8 mouse cellular contexts compared by ENCODE assay signal in the genomic region with DNA sequence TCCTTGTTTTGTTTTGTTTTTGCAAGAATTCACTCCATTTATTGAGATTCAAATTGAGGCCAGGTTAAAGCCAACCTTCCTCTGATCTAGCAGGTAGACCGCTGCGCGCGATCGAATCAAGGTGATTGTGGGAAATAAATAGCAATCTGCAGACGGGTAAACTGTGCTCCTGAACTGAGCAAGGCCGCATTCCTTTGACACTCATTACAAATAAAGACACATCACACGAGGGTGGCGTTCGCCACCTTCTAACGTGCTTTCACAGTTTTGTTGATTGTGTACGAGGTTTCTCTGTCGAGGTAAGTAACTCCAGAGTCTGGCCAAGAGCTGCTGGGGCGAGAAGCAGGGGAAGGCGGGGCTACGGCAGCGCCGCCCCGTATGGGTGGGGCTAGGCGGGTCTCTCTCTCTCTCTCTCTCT. TPM values are rescaled to one million over a fixed set of nuclear protein-coding genes. Genes with fewer than 3 reads are reported as not detected.
DNase-seq lines count a peak whose midpoint lies in the region; ATAC-seq lines count a peak whose summit lies in the region.

No protein-coding gene starts in this region.

- WGBS in embryonic facial prominence, embryonic 14.5 days: under 1% methylated on average over 19 of the region's 20 CpGs
- WGBS in lung, embryonic 15.5 days: 2% methylated on average over 20 of the region's 20 CpGs

- H3K9ac ChIP-seq in embryonic facial prominence, embryonic 14.5 days (ENCODE audit: low read depth, low read length): no peak overlapping the region
- no peak overlapping the region for H3K9ac ChIP-seq in lung, embryonic 15.5 days

- no peaks in the 10 kb centered on the region for H3K9me3 ChIP-seq in embryonic facial prominence, embryonic 14.5 days (ENCODE audit: control insufficient read depth, low read length)
- H3K9me3 ChIP-seq in lung, embryonic 15.5 days: no peaks in the 10 kb centered on the region

- peak; percentile 34 for DNase-seq in adrenal gland, adult 2 months
- no peak for DNase-seq in adrenal gland, adult 18-20 months (ENCODE audit: low spot score in 2 of 2)
- DNase-seq in embryonic facial prominence, embryonic 14.5 days (ENCODE audit: low spot score): peak; percentile 59
- peak; percentile 49 for DNase-seq in kidney, adult 9 months
- no peak for DNase-seq in right cerebral cortex, postnatal 14 days
- DNase-seq in cerebellum, adult 11 months: no peak
- no peak for DNase-seq in left cerebral cortex, postnatal 36 days (ENCODE audit: low spot score in 2 of 2)

- no peak overlapping the region; the same call in 1 of the 2 replicates for H3K27ac ChIP-seq in embryonic facial prominence, embryonic 14.5 days (replicated peaks; ENCODE audit: low read depth, low read length)
- no peak overlapping the region for H3K27ac ChIP-seq in lung, embryonic 15.5 days

- H3K4me3 ChIP-seq in embryonic facial prominence, embryonic 14.5 days (ENCODE audit: low read depth, low read length): peak overlapping the region; percentile 19
- peak overlapping the region; percentile 18 for H3K4me3 ChIP-seq in lung, embryonic 15.5 days

- no peaks in the 10 kb centered on the region for H3K27me3 ChIP-seq in embryonic facial prominence, embryonic 14.5 days (replicated peaks; ENCODE audit: control insufficient read depth, insufficient read depth, low read length)
- H3K27me3 ChIP-seq in lung, embryonic 15.5 days: no peaks in the 10 kb centered on the region

- peaks cover 13% of the 10 kb centered on the region; the same call in 1 of the 2 replicates for H3K4me1 ChIP-seq in embryonic facial prominence, embryonic 14.5 days (ENCODE audit: control insufficient read depth, insufficient read depth, low read length)
- peaks cover 3% of the 10 kb centered on the region; the same call in 1 of the 2 replicates for H3K4me1 ChIP-seq in lung, embryonic 15.5 days

- H3K36me3 ChIP-seq in embryonic facial prominence, embryonic 14.5 days (ENCODE audit: control insufficient read depth, insufficient read depth, low read length): no peaks in the 10 kb centered on the region
- H3K36me3 ChIP-seq in lung, embryonic 15.5 days: no peaks in the 10 kb centered on the region

- peak; percentile 77; the same call in 1 of the 2 replicates for ATAC-seq in embryonic facial prominence, embryonic 14.5 days (ENCODE audit: low read depth)
- no peak; the same call in 1 of the 2 replicates for ATAC-seq in lung, embryonic 15.5 days (ENCODE audit: borderline replicate concordance, extremely low read depth, low FRiP score, low TSS enrichment)

- intact Hi-C loops in left cerebral cortex, postnatal 36 days (cut with DNase I): no loop called here

- H3K4me2 ChIP-seq in embryonic facial prominence, embryonic 14.5 days (ENCODE audit: low read depth, low read length): peak overlapping the region; percentile 57
- peak overlapping the region; percentile 51 for H3K4me2 ChIP-seq in lung, embryonic 15.5 days

RNA-seq across cellular contexts. Expression of a gene that starts 17.4 kb away (rescaled TPM):
- 10 to 100 TPM; 10.2 to 22.0 TPM for total RNA-seq in adrenal gland, adult 2 months (2021)
- 15.2 and 25.1 TPM in 2 replicates for polyA plus RNA-seq in adrenal gland, adult 2 months (2012; rRNA removed)
- 10 to 100 TPM in 1 of 2 experiments, 1 to 10 TPM in 1; 7.7 to 27.3 TPM for total RNA-seq in adrenal gland, adult 18-20 months (2021)
- 0.35 and 0.51 TPM in 2 replicates for polyA plus RNA-seq in embryonic facial prominence, embryonic 14.5 days (2014; fragmentation: Nextera tagmentation; extraction: Ambion mirVana)
- 0.83 and 1.1 TPM in 2 replicates for polyA plus RNA-seq in lung, embryonic 15.5 days (2015; fragmentation: Nextera tagmentation; extraction: Ambion mirVana)
- total RNA-seq in left cerebral cortex, postnatal 36 days (2021): 1 to 10 TPM; 8.1 to 9.8 TPM

Comparison
In these comparisons a context has a peak if more than half of its experiments do, and no peak if none do; other contexts are left out.
1. DNase-seq: peak in adrenal gland, adult 2 months (single experiment), embryonic facial prominence, embryonic 14.5 days (single experiment) and kidney, adult 9 months (single experiment); none in adrenal gland, adult 18-20 months (0 of 2), right cerebral cortex, postnatal 14 days (single experiment), cerebellum, adult 11 months (single experiment) and left cerebral cortex, postnatal 36 days (0 of 2).